Mouse (Mus musculus) myocyte (in vitro differentiated cells): Measurements from ENCODE around the gene Dag1. TPM values are rescaled to one million over a fixed set of nuclear protein-coding genes. Genes with fewer than 3 reads are reported as not detected.

ENCODE experiments used
- H3K27me3 ChIP-seq: one replicate; pipeline ENCODE4 v1.6.1; 2011; ENCODE audit not compliant: control insufficient read depth, insufficient read depth, insufficient read length
- H3K36me3 ChIP-seq: one replicate; pipeline ENCODE4 v1.6.1; 2011; ENCODE audit not compliant: control insufficient read depth, insufficient read depth
- H3K4me2 ChIP-seq: one replicate; pipeline ENCODE4 v1.6.1; 2011; ENCODE audit warnings: low read depth, control low read depth
- H3K4me3 ChIP-seq: one replicate; pipeline ENCODE4 v1.5.1; 2011; ENCODE audit warnings: mild to moderate bottlenecking, control low read depth, moderate library complexity
- H3K79me2 ChIP-seq: one replicate; pipeline ENCODE4 v1.6.1; 2011; ENCODE audit not compliant: control insufficient read depth, insufficient read depth
- H3ac ChIP-seq: one replicate; pipeline ENCODE4 v1.6.1; 2011; ENCODE audit not compliant: control insufficient read depth, insufficient read length
- CEBPB ChIP-seq: IDR thresholded peaks from 2 replicates; pipeline ENCODE4 v1.6.1; 2011; ENCODE audit warnings: mild to moderate bottlenecking, moderate library complexity; ENCODE audit not compliant: poor library complexity, insufficient read depth, severe bottlenecking
- E2F4 ChIP-seq: IDR thresholded peaks from one replicate; pipeline ENCODE4 v1.6.1; 2011; ENCODE audit warnings: mild to moderate bottlenecking, control low read depth, moderate library complexity; ENCODE audit not compliant: insufficient read depth
- MAX ChIP-seq: IDR thresholded peaks from one replicate; pipeline ENCODE4 v1.6.1; 2011; ENCODE audit warnings: low read depth, mild to moderate bottlenecking, control low read depth
- MYOD1 ChIP-seq, 3 experiments: IDR thresholded peaks; one replicate each; pipeline ENCODE4 v1.6.1; 2011; ENCODE audit warnings: control low read depth in 2 of 3, low read depth in 2 of 3, mild to moderate bottlenecking in 2 of 3, moderate library complexity in 1 of 3; ENCODE audit not compliant: insufficient read length in 2 of 3, control insufficient read depth in 1 of 3
- MYOG ChIP-seq, 3 experiments: IDR thresholded peaks; one replicate each; pipeline ENCODE4 v1.6.1; 2011; ENCODE audit warnings: control low read depth in 2 of 3, low read depth in 2 of 3, mild to moderate bottlenecking in 2 of 3; ENCODE audit not compliant: insufficient read length in 2 of 3, control insufficient read depth in 1 of 3, insufficient read depth in 1 of 3
- POLR2A ChIP-seq: IDR thresholded peaks from one replicate; pipeline ENCODE4 v1.6.1; 2011; ENCODE audit warnings: low read depth, mild to moderate bottlenecking, control low read depth, moderate library complexity; ENCODE audit not compliant: insufficient read length
- POLR2AphosphoS2 ChIP-seq: IDR thresholded peaks from one replicate; pipeline ENCODE4 v1.6.1; 2011; ENCODE audit warnings: low read depth, control low read depth; ENCODE audit not compliant: insufficient read length
- REST ChIP-seq: IDR thresholded peaks from one replicate; pipeline ENCODE4 v1.6.1; 2011; ENCODE audit warnings: mild to moderate bottlenecking, control low read depth, moderate library complexity; ENCODE audit not compliant: insufficient read depth, insufficient read length
- SRF ChIP-seq: IDR thresholded peaks from one replicate; pipeline ENCODE4 v1.6.1; 2011; ENCODE audit warnings: low read depth; ENCODE audit not compliant: control insufficient read depth, insufficient read length
- TCF12 ChIP-seq: IDR thresholded peaks from one replicate; pipeline ENCODE4 v1.6.1; 2011; ENCODE audit warnings: mild to moderate bottlenecking, control low read depth; ENCODE audit not compliant: poor library complexity, insufficient read depth, severe bottlenecking
- TCF3 ChIP-seq: IDR thresholded peaks from one replicate; pipeline ENCODE4 v1.6.1; 2011; ENCODE audit warnings: low read depth, control low read depth; ENCODE audit not compliant: insufficient read length
- USF1 ChIP-seq: IDR thresholded peaks from one replicate; pipeline ENCODE4 v1.6.1; 2011; ENCODE audit warnings: low read depth, mild to moderate bottlenecking, control low read depth, moderate library complexity
- polyA plus RNA-seq: library from polyadenylated mRNA; unstranded; fragments of >200 nt; fragmentation: generic; extraction: Trizol; gene quantifications from one replicate; pipeline ENCODE4 v1.2.1, GENCODE M21; 2012; ENCODE audit warnings: missing spikeins

Dag1 gene
- polyA plus RNA-seq, 1 experiment: 195 TPM

DNA sequence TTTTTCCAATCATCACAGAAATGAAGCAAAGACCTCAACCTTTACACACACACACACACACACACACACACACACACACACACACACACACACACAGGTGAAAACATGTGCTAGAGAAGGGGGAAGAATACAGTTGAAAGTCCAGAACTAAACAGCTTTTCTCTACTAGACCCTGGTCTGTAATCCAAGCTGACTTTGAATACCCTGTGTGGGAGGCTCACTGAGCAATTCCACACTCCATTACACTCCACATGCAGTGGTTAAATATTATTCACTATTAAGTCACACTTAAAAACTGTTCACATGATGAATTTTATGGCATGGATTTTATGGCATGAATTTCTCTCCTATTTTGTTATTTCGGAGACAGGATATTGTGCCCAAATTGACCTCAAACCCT is 40.1 kb downstream of the Dag1 start:
- H3K36me3 ChIP-seq: peaks cover 3% of the 10 kb centered on the region

DNA sequence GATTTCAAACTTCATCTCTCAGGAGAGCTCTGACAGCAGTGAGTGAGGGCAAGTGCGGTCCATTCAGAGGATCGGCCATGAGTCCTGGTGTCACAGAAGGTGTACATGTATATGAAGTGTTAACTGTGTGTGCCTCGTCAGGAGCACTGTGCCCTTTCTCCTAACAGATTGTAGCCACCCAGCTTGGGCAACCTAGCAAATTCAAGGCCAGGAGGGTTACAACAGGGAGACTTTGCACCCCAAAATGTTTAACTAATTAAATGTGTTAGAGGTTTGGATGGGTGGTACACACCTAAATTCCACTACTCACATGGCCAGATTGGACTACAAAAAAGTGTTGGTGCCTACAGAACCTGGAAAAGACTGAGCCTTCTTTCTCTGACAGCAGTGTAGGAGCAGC is 42.2 kb downstream of the Dag1 start:
- peaks cover 13% of the 10 kb centered on the region for H3K36me3 ChIP-seq
- no peak for TF ChIP-seq POLR2AphosphoS2
- TF ChIP-seq SRF: no peak
- no peak for TF ChIP-seq REST
- TF ChIP-seq TCF3: no peak
- TF ChIP-seq MYOD1 (IDR thresholded peaks at IDR 0.05; ENCODE audit: control insufficient read depth in 1 of 3, insufficient read length in 2 of 3, low read depth in 2 of 3): no peak
- TF ChIP-seq E2F4: no peak
- no peak for TF ChIP-seq CEBPB
- TF ChIP-seq POLR2A: no peak
- TF ChIP-seq MYOG (IDR thresholded peaks at IDR 0.05; ENCODE audit: control insufficient read depth in 1 of 3, insufficient read depth in 1 of 3, insufficient read length in 2 of 3, low read depth in 2 of 3): no peak
- no peak for TF ChIP-seq USF1
- TF ChIP-seq TCF12: no peak
- TF ChIP-seq MAX: no peak
- peak overlapping the region; percentile 68 for H3K4me2 ChIP-seq
- H3K27me3 ChIP-seq: no peaks in the 10 kb centered on the region
- H3K79me2 ChIP-seq: peaks cover 68% of the 10 kb centered on the region
- no peak overlapping the region for H3ac ChIP-seq
- no peak overlapping the region for H3K4me3 ChIP-seq

More for the DNA sequence above, 40.1 kb downstream of the Dag1 start:
- TF ChIP-seq REST (no peak), SRF (no peak), E2F4 (no peak), TCF12 (no peak), MAX (no peak), MYOD1 (IDR thresholded peaks at IDR 0.05; ENCODE audit: control insufficient read depth in 1 of 3, insufficient read length in 2 of 3, low read depth in 2 of 3) (no peak), MYOG (IDR thresholded peaks at IDR 0.05; ENCODE audit: control insufficient read depth in 1 of 3, insufficient read depth in 1 of 3, insufficient read length in 2 of 3, low read depth in 2 of 3) (no peak), POLR2AphosphoS2 (no peak), POLR2A (no peak), TCF3 (no peak), CEBPB (no peak), USF1 (no peak)
- Histone ChIP-seq H3K27me3 (no peaks in the 10 kb centered on the region), H3K4me2 (peak overlapping the region; percentile 4), H3ac (no peak overlapping the region), H3K4me3 (no peak overlapping the region), H3K79me2 (peaks cover 65% of the 10 kb centered on the region)

DNA sequence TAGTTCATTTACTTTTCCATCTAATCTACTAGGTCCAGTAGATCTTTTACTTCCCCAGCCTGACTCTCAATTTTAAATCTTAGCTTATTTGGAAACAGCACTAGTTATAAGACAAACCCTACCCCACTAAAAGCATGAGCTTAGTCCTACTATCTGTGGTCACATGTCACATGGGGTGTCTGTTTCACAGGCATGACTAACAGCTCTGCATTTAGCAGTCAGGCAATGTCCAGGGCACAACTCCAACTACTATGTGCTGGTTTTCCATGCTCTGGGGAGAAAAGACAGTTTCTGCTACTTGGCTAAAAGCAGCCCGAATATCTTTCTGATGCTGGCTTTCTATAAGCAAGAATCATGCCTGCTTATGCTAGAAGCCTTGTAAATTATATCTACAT is 43.4 kb downstream of the Dag1 start:
- H3K4me2 ChIP-seq: peak overlapping the region; percentile 68
- no peaks in the 10 kb centered on the region for H3K27me3 ChIP-seq
- no peak overlapping the region for H3K4me3 ChIP-seq
- TF ChIP-seq SRF (no peak), REST (no peak), MAX (peak; percentile 14), TCF3 (no peak), E2F4 (no peak), MYOG (IDR thresholded peaks at IDR 0.05; ENCODE audit: control insufficient read depth in 1 of 3, insufficient read depth in 1 of 3, insufficient read length in 2 of 3, low read depth in 2 of 3) (no peak), USF1 (peak; percentile 91)
- H3K79me2 ChIP-seq: peaks cover 65% of the 10 kb centered on the region
- H3K36me3 ChIP-seq: peaks cover 19% of the 10 kb centered on the region
- H3ac ChIP-seq: no peak overlapping the region

DNA sequence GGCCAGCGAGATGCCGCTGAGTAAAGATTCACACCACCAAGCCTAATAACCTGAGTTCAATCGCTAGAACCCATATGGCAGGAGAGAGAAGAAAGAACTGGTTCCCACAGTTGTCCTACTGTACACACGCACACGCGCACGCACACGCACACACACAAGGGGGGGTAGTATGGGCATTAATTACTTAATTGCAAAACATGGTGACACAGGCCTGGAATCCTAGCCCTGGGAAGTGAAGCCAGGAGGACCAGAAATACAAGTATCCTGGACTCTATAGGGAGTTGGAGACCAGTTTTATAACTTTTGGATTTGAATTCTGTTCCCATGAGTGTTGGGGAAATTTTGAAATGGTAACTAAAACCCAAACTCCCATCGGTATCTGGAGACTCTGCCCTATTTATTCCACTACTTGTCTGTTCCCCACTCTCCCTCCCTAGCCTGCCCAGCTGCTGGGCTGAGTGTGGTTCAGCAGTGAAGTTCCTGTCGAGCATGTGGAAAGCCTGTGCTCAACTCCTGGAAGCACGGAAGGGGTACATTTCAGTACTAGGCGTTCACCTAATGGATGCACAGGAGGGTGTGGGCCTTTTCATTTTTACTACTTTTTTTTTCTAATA is 43.9 kb downstream of the Dag1 start:
- Histone ChIP-seq H3K4me2 (peak overlapping the region; percentile 68), H3K79me2 (peaks cover 60% of the 10 kb centered on the region), H3K4me3 (no peak overlapping the region), H3K27me3 (no peaks in the 10 kb centered on the region), H3K36me3 (peaks cover 19% of the 10 kb centered on the region), H3ac (no peak overlapping the region)
- TF ChIP-seq USF1: no peak
- no peak for TF ChIP-seq TCF3
- no peak for TF ChIP-seq MAX
- no peak for TF ChIP-seq REST
- no peak for TF ChIP-seq POLR2AphosphoS2
- no peak for TF ChIP-seq POLR2A
- TF ChIP-seq SRF: no peak
- TF ChIP-seq TCF12: no peak
- peak in 2 of 3 experiments; percentile 40 to 73 for TF ChIP-seq MYOG (IDR thresholded peaks at IDR 0.05; ENCODE audit: control insufficient read depth in 1 of 3, insufficient read depth in 1 of 3, insufficient read length in 2 of 3, low read depth in 2 of 3)
- TF ChIP-seq E2F4: no peak
- TF ChIP-seq CEBPB: no peak
- TF ChIP-seq MYOD1 (IDR thresholded peaks at IDR 0.05; ENCODE audit: control insufficient read depth in 1 of 3, insufficient read length in 2 of 3, low read depth in 2 of 3): peak in 1 of 3 experiments; percentile 40

DNA sequence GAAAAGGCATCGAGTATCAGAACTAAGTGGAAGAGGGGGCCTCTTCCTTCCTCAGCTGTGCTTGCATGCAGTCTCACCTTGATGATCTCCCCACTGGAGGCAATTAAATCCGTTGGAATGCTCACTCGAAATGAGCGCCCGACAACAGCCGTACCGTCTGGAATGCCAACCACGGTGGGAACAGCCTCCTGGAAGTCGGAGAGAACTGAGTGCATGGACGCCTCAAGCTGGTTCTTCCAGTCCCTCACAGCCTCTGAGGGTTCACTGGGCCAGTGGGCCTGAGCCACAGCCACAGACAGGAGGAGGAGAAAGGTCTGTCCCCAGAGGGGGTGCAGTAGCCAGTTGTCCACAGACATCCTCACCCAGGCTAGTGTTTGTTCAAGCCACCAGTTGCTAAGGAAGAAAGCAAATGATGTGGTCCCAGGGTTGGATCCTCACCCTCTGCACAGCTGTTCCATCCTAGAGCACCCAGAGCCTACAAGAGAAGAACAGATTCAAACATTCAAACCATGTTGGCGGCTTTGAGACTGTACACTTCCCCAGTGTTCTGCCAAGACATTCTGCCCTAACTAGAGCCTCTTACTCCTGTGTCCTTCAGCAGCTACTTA is 45.7 kb downstream of the Dag1 start:
- Histone ChIP-seq H3K79me2 (peaks cover 47% of the 10 kb centered on the region), H3K36me3 (peaks cover 19% of the 10 kb centered on the region), H3K4me2 (no peak overlapping the region), H3K27me3 (no peaks in the 10 kb centered on the region), H3ac (no peak overlapping the region), H3K4me3 (no peak overlapping the region)
- TF ChIP-seq MYOD1 (IDR thresholded peaks at IDR 0.05; ENCODE audit: control insufficient read depth in 1 of 3, insufficient read length in 2 of 3, low read depth in 2 of 3) (peak in 2 of 3 experiments; percentile 52 to 59), SRF (no peak), USF1 (no peak), TCF3 (no peak), MAX (no peak), REST (no peak), MYOG (IDR thresholded peaks at IDR 0.05; ENCODE audit: control insufficient read depth in 1 of 3, insufficient read depth in 1 of 3, insufficient read length in 2 of 3, low read depth in 2 of 3) (peak in 2 of 3 experiments; percentile 62 to 74), POLR2A (no peak), CEBPB (no peak), POLR2AphosphoS2 (no peak), E2F4 (no peak), TCF12 (peak; percentile 26)
